Mouse (Mus musculus): ENCODE data around the gene Cabin1. TPM values are rescaled to one million over a fixed set of nuclear protein-coding genes. Genes with fewer than 3 reads are reported as not detected.

Gene Cabin1
- polyA plus RNA-seq (2012; rRNA removed; ENCODE audit: low replicate concordance) = 33.4 and 65.4 TPM in 2 replicates

DNA sequence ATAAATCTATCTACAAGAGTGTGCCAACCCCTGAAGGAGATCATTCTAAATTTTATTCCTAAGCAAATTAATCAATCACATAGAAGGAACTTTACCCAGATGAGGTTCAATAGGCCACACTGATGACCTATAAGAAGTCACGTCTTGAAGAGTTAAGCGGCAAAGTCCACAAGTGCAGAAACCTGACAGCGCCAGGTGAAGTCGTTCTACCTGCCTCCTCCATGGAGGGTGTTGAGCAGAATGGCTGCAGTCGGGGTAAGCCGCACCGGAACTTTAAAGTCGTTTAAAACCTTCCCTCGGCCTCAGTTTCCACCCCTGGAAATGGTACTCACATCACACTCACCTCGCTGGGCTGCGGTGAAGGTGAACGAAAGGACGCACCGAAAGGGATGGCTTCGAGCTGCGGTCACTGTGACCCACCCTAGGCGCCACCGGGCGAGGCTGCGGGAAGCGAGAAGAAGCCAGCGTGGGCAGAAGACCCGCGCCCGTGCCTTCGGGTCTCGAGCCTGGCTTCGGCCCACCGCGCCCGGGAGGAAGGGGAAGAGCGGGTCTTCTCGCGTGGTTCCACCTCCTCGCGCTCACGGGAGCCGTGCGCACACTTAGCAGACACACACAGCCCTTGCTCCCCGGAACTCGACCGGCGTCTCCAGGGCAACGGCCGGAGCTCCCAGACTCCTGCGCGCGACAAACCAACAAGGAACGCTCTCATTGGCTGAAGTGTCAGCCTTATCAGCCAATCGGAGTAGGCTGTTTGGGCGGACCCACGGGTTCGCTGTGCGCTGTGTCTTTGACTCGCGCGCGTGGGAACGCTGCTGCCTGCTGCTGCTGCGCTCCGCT is at the start of gene Cabin1:
Cabin1 (minus strand) TSS at position 660 of the 837 bp plus-strand sequence.

DNA sequence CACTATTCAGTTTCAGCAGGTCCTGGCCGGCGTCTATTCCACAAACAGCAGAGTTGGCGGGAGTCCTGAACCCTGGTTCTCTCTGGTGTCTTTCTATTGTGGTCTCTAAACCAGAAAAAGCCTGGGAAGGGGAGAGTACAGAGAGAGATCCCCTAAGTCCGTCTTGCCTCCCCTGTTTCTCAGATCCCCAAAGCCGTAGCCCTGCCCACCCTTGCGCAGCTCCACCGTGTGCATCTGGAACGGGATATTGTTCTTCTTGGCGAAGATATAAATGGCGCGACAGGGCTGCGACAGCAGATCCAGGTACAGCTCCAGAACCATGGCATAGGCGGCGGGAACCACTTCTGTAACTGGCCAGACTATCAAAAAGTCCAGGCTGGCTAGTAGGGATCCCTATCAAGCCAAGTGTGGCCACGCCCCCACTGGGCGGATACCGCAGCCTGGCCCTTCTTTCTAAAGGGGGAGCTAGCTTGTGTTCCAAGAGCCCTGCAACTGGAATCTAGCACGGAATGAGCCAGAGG is 34.1 kb upstream of the Cabin1 start, which contains the start of gene Gstt1:
Gstt1 (minus strand) TSS at position 409 of the 521 bp plus-strand sequence.

DNA sequence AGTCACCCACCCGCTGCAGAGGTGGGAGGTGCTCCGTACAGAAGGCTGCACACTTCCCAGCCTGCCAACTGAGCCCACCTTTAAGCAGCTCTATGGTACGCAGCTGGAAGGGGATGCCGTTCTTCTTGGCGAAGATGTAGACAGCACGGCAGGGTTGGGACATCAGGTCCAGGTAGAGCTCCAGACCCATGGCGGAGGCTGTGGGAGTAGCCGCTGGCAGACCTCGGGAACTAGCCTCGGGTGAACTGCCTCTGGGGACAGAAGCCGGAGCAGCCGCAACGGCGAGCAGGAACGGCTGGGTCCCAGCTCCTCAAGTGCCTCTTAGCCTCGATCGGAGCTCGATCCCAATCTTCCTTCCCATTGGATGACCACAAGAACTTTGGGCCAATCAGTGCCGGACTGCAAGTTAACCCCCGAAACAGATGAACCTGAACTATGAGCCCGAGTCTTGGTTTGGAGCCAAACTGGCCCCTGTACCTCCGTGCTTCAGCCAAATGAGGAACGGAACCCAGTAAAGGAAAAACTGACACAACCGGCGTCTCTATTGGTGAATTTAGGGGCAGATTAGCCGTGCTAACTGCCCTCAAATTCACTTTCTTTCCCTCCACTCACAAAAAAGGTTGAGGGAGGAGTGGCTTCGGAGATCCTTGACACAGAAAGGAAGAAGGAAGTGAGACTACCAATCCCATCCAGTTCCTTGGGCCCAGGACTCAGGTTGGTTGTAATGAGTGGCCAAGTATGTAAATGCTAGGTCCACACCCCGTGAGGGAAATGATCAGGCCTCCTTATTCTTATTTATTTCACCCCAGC is 16.8 kb upstream of the Cabin1 start, which contains the start of the genes Gm20441 and Gstt3:
Gm20441 (minus strand) TSS at position 186 of the 810 bp plus-strand sequence.
Gstt3 (minus strand) TSS at position 646 of the 810 bp plus-strand sequence.

DNA sequence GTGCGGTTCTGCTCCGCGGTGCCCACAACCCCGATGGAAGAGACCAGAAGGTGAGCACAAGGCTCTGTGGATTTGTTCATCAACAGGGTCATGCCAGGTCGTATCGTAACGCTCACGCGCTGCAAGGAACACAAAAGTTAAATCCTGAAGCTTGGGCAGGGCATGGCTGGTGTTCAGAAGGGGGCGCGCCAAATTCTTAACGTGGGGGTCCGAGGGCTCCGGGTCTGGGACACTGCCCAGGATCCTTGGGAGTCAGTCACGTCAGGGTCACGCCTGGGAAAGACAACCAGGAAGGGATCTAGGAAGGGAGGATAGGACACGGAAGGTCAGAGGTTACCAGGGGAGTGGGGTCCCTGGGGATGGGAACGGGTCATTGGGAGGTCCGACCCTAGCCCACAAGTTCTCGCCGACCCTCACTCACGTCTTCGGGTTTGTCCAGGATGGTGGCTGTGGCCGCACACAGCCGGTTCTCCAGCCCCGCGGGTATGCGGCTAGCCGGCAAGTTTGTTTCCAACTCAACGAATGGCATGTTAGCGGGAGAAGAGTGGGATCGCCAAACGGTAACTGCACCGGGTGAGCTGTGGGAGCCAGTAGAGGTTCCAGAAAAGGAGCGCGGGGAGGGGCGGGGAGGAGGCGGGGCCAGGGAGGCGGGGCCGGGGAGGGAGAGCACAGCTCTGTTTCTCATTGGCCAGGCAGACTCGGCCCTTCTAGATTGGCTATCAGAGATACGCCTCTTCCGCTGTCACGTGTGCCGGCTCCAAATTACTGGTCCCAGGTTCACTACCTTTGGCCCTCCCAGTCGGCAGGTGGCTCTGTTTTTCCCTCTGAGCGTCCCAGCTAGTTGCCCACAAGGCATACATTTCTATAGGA is 8.9 kb upstream of the Cabin1 start, which contains the start of gene Ddt:
Ddt (minus strand) TSS at position 620 of the 870 bp plus-strand sequence.

DNA sequence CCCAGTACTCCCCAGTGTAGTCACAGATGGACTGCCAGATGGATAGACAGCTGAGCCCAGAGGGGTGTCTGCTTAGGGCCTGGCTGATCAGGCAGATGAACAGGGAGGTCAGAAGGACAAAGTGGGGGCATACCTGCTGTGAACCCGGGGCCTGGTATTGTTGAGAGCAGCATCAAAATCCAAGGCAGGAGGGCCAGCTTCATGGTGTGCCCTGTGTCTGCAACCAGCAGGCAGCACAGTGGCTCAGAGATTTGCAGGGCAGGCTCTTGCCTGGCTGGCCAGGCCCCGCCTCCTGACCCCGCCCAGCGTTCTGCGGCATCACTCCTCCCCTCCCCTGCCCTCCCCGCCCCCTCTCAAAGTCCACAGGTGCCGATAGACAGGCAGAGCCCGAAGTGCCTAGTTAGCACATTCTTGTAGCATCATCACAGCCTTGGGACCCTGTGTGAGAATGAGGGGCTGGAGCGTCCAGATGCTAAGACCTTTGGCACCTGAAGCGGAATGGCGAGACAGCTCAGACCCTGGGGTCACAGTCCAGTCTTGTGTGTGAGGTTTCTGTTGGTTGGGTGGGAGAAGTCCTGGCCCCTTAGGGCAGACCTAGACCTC is 120.3 kb downstream of the Cabin1 start, which contains the start of gene Susd2:
Susd2 (minus strand) TSS at position 268 of the 603 bp plus-strand sequence.

Other genes starting within 250 kb of the Cabin1 start
- 17.6 and 30.4 TPM in 2 replicates for gene Snrpd3, start 246.8 kb downstream of the Cabin1 start, polyA plus RNA-seq (2012; rRNA removed; ENCODE audit: low replicate concordance)
- 51.6 and 74.4 TPM in 2 replicates for gene Gucd1, start 246.4 kb downstream of the Cabin1 start, polyA plus RNA-seq (2012; rRNA removed; ENCODE audit: low replicate concordance)
- 0.19 and 1.6 TPM in 2 replicates for gene Lrrc75b, start 204.0 kb downstream of the Cabin1 start, polyA plus RNA-seq (2012; rRNA removed; ENCODE audit: low replicate concordance)
- 0.26 and 2.4 TPM in 2 replicates for gene Ggt1, start 202.7 kb downstream of the Cabin1 start, polyA plus RNA-seq (2012; rRNA removed; ENCODE audit: low replicate concordance)
- 86.3 and 181 TPM in 2 replicates for gene Ggt5, start 175.0 kb downstream of the Cabin1 start, polyA plus RNA-seq (2012; rRNA removed; ENCODE audit: low replicate concordance)
- 10.9 and 26.2 TPM in 2 replicates for gene Susd2, start 120.3 kb downstream of the Cabin1 start, polyA plus RNA-seq (2012; rRNA removed; ENCODE audit: low replicate concordance)
- 98.3 and 207 TPM in 2 replicates for gene Ddt, start 9.1 kb upstream of the Cabin1 start, polyA plus RNA-seq (2012; rRNA removed; ENCODE audit: low replicate concordance)
- gene Gm20441, start 16.6 kb upstream of the Cabin1 start, polyA plus RNA-seq (2012; rRNA removed; ENCODE audit: low replicate concordance) = 0.21 and 0.37 TPM in 2 replicates
- gene Gstt3, start 17.1 kb upstream of the Cabin1 start, polyA plus RNA-seq (2012; rRNA removed; ENCODE audit: low replicate concordance) = 27.3 and 28.0 TPM in 2 replicates
- gene Gstt1, start 34.2 kb upstream of the Cabin1 start, polyA plus RNA-seq (2012; rRNA removed; ENCODE audit: low replicate concordance) = 113 and 180 TPM in 2 replicates
- 0.17 TPM in 1 of 2 replicates, not detected in the other for gene Gstt4, start 58.2 kb upstream of the Cabin1 start, polyA plus RNA-seq (2012; rRNA removed; ENCODE audit: low replicate concordance)
- gene Gstt2, start 73.1 kb upstream of the Cabin1 start, polyA plus RNA-seq (2012; rRNA removed; ENCODE audit: low replicate concordance) = 163 and 231 TPM in 2 replicates
- gene Mif, start 95.9 kb upstream of the Cabin1 start, polyA plus RNA-seq (2012; rRNA removed; ENCODE audit: low replicate concordance) = 463 and 1,518 TPM in 2 replicates
- gene Derl3, start 129.1 kb upstream of the Cabin1 start, polyA plus RNA-seq (2012; rRNA removed; ENCODE audit: low replicate concordance) = 5.6 and 9.5 TPM in 2 replicates
- gene Smarcb1, start 157.3 kb upstream of the Cabin1 start, polyA plus RNA-seq (2012; rRNA removed; ENCODE audit: low replicate concordance) = 49.5 and 67.8 TPM in 2 replicates
- 285 and 313 TPM in 2 replicates for gene Chchd10, start 168.8 kb upstream of the Cabin1 start, polyA plus RNA-seq (2012; rRNA removed; ENCODE audit: low replicate concordance)
- 59.5 and 159 TPM in 2 replicates for gene Mmp11, start 172.2 kb upstream of the Cabin1 start, polyA plus RNA-seq (2012; rRNA removed; ENCODE audit: low replicate concordance)
- gene Gm867, start 176.3 kb upstream of the Cabin1 start, polyA plus RNA-seq (2012; rRNA removed; ENCODE audit: low replicate concordance) = 0.54 and 0.87 TPM in 2 replicates
- gene Vpreb3, start 178.7 kb upstream of the Cabin1 start, polyA plus RNA-seq (2012; rRNA removed; ENCODE audit: low replicate concordance) = 0.40 and 1.9 TPM in 2 replicates
- gene Gm5134, start 190.2 kb upstream of the Cabin1 start, polyA plus RNA-seq (2012; rRNA removed; ENCODE audit: low replicate concordance) = 0.10 TPM in 1 of 2 replicates, not detected in the other

All from subcutaneous adipose tissue, adult 2 months (tissue).